Mouse (Mus musculus) splenic B cell, adult 2 months (primary cell): Measurements from ENCODE around the gene Mcrs1.

Experiments
- DNase-seq: peaks from one replicate; pipeline ENCODE4 v3.0.0-alpha.2; 2011; ENCODE audit warnings: low read depth, low spot score
- H3K27me3 ChIP-seq: 2 replicates; pipeline ENCODE4 v1.6.1; 2012; ENCODE audit warnings: mild to moderate bottlenecking, low read length, moderate library complexity, mixed read lengths; ENCODE audit not compliant: control insufficient read depth, poor library complexity, insufficient read depth, severe bottlenecking
- H3K36me3 ChIP-seq: 2 replicates; pipeline ENCODE4 v1.6.1; 2012; ENCODE audit warnings: mild to moderate bottlenecking, low read length, moderate library complexity, mixed read lengths; ENCODE audit not compliant: control insufficient read depth, poor library complexity, insufficient read depth, severe bottlenecking

The Mcrs1 gene

DNA sequence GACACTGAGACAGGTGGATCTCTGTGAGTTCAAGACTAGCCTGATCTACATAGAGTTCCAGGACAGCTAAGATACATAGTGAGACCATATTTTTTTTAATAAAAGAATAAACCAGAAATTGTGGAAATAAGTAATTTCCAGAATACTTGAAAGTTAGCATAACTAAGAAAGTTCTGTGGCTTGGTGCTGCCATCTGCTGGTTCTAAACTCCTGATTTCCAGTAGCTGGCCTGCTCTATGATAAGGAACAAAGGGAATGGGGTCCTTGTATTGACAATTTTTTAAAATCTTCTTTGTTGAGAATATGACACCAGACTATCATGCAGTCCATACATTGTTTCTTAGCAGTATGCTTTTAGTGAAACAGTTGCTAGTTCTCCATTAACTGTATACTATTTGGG, 53.0 kb downstream of the Mcrs1 start:
- peak; percentile 20 for DNase-seq
- H3K36me3 ChIP-seq = no peaks in the 10 kb centered on the region
- no peaks in the 10 kb centered on the region for H3K27me3 ChIP-seq

DNA sequence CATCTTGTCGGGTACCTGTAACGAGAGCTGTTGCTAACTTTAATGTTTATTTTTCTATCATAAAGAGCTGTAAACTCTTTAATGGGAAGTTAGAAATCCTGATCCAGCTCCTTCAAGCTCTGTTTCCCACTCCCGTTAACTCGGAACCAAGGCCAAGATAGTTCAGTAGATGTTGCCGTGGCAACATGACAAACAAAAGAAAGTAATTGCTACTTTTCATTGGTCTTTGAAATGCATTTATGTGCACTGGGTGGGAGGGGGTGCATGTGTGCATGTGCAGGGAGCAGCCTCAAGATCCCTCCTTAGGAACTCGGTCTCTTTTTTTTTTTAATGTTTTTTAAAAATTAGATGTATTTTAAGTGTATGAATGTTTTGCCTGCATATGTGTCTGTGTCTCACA, 56.7 kb downstream of the Mcrs1 start:
- DNase-seq = no peak
- Histone ChIP-seq H3K36me3 (no peaks in the 10 kb centered on the region), H3K27me3 (no peaks in the 10 kb centered on the region)

DNA sequence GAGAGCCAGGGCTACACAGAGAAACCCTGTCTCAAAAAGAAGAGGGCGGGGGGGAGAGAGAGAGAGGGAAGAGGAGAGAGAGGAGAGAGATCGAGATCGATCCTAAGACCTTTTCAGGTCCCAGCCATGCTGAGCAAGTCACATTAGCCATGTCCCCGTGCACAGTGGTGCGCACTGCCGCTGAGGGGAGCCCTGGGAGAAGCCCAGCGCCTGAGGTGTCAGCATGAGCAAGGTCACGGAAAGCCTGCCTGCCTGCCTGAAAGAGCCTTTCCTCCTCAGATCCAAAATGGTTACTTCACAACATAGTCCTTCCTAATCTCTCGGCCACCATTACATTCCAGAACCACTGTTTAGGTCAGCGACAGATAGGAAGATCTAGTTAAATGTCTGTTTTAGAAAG, 57.4 kb downstream of the Mcrs1 start:
- no peak for DNase-seq
- H3K36me3 ChIP-seq = no peaks in the 10 kb centered on the region
- H3K27me3 ChIP-seq = no peaks in the 10 kb centered on the region
